ENCODE assay signal across 9 mouse cellular contexts in genomic region chr17:34959881-34960515, GRCm38 (mm10). TPM values are rescaled to one million over a fixed set of nuclear protein-coding genes. Genes with fewer than 3 reads are reported as not detected.
DNase-seq lines count a peak whose midpoint lies in the region; ATAC-seq and TF ChIP-seq lines count a peak whose summit lies in the region.
"Had no signal": no experiment of that assay in that cellular context is flagged by ENCODE, and none has a peak within 500 bp of the region (broad histone marks: within the 10 kb centered on the region; RNA-seq: fewer than 3 reads in every experiment).

No protein-coding gene starts in this region.

- intact Hi-C loops in left cerebral cortex, postnatal 36 days (cut with DNase I): no loop called here

- no peaks in the 10 kb centered on the region for H3K36me3 ChIP-seq in erythroblast, embryonic 14.5 days (ENCODE audit: control insufficient read depth)
- no peaks in the 10 kb centered on the region for H3K36me3 ChIP-seq in forebrain, embryonic 10.5 days (replicated peaks)
- no peaks in the 10 kb centered on the region for H3K36me3 ChIP-seq in liver, embryonic 14.5 days (replicated peaks; ENCODE audit: control insufficient read depth, insufficient read depth, low read depth)
- no peaks in the 10 kb centered on the region for H3K36me3 ChIP-seq in neural tube, embryonic 15.5 days

- peaks cover 12% of the 10 kb centered on the region for H3K4me1 ChIP-seq in erythroblast, embryonic 14.5 days (ENCODE audit: control insufficient read depth)
- H3K4me1 ChIP-seq in forebrain, embryonic 10.5 days: peaks cover 20% of the 10 kb centered on the region
- H3K4me1 ChIP-seq in liver, embryonic 14.5 days (replicated peaks; ENCODE audit: control insufficient read depth in 2 of 2, insufficient read depth in 2 of 2, low read length in 1 of 2): peaks cover 9 to 10% of the 10 kb centered on the region in 2 experiments
- peaks cover 11% of the 10 kb centered on the region for H3K4me1 ChIP-seq in neural tube, embryonic 15.5 days

- ATAC-seq in erythroblast, adult 5-6 weeks (replicated peaks; ENCODE audit: low FRiP score, poor library complexity, severe bottlenecking): no peak
- peak; percentile 45; the same call in 1 of the 2 replicates for ATAC-seq in liver, embryonic 14.5 days (ENCODE audit: insufficient read depth)
- no peak for ATAC-seq in neural tube, embryonic 15.5 days (ENCODE audit: low FRiP score)

- peak; percentile 40 for DNase-seq in forebrain, embryonic 10.5 days (ENCODE audit: extremely low spot score, low spot score)
- DNase-seq in induced T-regulatory cell, adult 2 months (ENCODE audit: low read depth): peak; percentile 65
- DNase-seq in liver, embryonic 14.5 days (ENCODE audit: low read depth in 3 of 3, low spot score in 3 of 3): no peak
- DNase-seq in left cerebral cortex, postnatal 36 days (ENCODE audit: low spot score in 2 of 2): no peak
- no peak for DNase-seq in cerebellum, adult 18-20 months

- peak overlapping the region; percentile 56 for H3K4me3 ChIP-seq in erythroblast, embryonic 14.5 days (replicated peaks)
- peak overlapping the region; percentile 62 for H3K4me3 ChIP-seq in forebrain, embryonic 10.5 days
- peak overlapping the region; percentile 25 to 51 for H3K4me3 ChIP-seq in liver, embryonic 14.5 days (ENCODE audit: insufficient read depth in 1 of 2, low read depth in 2 of 2, low read length in 2 of 2)
- H3K4me3 ChIP-seq in neural tube, embryonic 15.5 days (replicated peaks): peak overlapping the region; percentile 45

- H3K4me2 ChIP-seq in liver, embryonic 14.5 days (ENCODE audit: low read depth): peak overlapping the region; percentile 82
- peak overlapping the region; percentile 81 for H3K4me2 ChIP-seq in neural tube, embryonic 15.5 days

- no peak for TF ChIP-seq EP300 in liver, embryonic 14.5 days (IDR thresholded peaks at IDR 0.05; ENCODE audit: low read depth)

- H3K9ac ChIP-seq in liver, embryonic 14.5 days (replicated peaks): peak overlapping the region; percentile 52
- 0 out of 2 replicates have a peak overlapping the region, but pooled peaks have one; percentile 45 for H3K9ac ChIP-seq in neural tube, embryonic 15.5 days (replicated peaks)

- no peak for TF ChIP-seq CTCF in liver, embryonic 14.5 days (IDR thresholded peaks at IDR 0.05; ENCODE audit: low read depth)

- H3K27me3 ChIP-seq in erythroblast, embryonic 14.5 days (ENCODE audit: control insufficient read depth): peaks cover 84% of the 10 kb centered on the region
- peaks cover 67% of the 10 kb centered on the region for H3K27me3 ChIP-seq in forebrain, embryonic 10.5 days (ENCODE audit: poor library complexity, severe bottlenecking)
- peaks cover 17% of the 10 kb centered on the region for H3K27me3 ChIP-seq in liver, embryonic 14.5 days (ENCODE audit: control insufficient read depth, insufficient read depth, low read length)
- H3K27me3 ChIP-seq in neural tube, embryonic 15.5 days (replicated peaks): peaks cover 52% of the 10 kb centered on the region

- H3K9me3 ChIP-seq in erythroblast, embryonic 14.5 days (ENCODE audit: control insufficient read depth, low read length): peaks cover 2% of the 10 kb centered on the region; the same call in 1 of the 2 replicates
- no peaks in the 10 kb centered on the region for H3K9me3 ChIP-seq in forebrain, embryonic 10.5 days
- no peaks in the 10 kb centered on the region for H3K9me3 ChIP-seq in liver, embryonic 14.5 days (ENCODE audit: control insufficient read depth, low read length)
- H3K9me3 ChIP-seq in neural tube, embryonic 15.5 days (replicated peaks): no peaks in the 10 kb centered on the region

- 12% methylated on average over 12 of the region's 12 CpGs for WGBS in forebrain, embryonic 10.5 days
- 5% methylated on average over 12 of the region's 12 CpGs for WGBS in liver, embryonic 14.5 days (ENCODE audit: insufficient replicate concordance)
- 18% methylated on average over 12 of the region's 12 CpGs for WGBS in neural tube, embryonic 15.5 days

- peak overlapping the region; percentile 92 for H3K27ac ChIP-seq in forebrain, embryonic 10.5 days
- peak overlapping the region; percentile 2 for H3K27ac ChIP-seq in liver, embryonic 14.5 days
- peak overlapping the region; percentile 86 for H3K27ac ChIP-seq in neural tube, embryonic 15.5 days (replicated peaks)

RNA-seq across cellular contexts. Expression of gene Hspa1b, which starts 1.0 kb away (rescaled TPM):
- 408 and 454 TPM in 2 replicates for polyA plus RNA-seq in erythroblast, embryonic 14.5 days (2012)
- 4.0 and 7.3 TPM in 2 replicates for total RNA-seq in erythroblast, adult 5-6 weeks (2015; ENCODE audit: low replicate concordance)
- total RNA-seq in erythroblast, adult 5-6 weeks (2017; ENCODE audit: low replicate concordance): 4.3 and 7.9 TPM in 2 replicates
- polyA plus RNA-seq in forebrain, embryonic 10.5 days (2016; fragmentation: Nextera tagmentation; extraction: Ambion mirVana): 0.07 TPM in 1 of 2 replicates, not detected in the other
- polyA plus RNA-seq in liver, embryonic 14.5 days (2012; rRNA removed): 1.5 and 3.5 TPM in 2 replicates
- polyA plus RNA-seq in liver, embryonic 14.5 days (2014; fragmentation: Nextera tagmentation; extraction: Ambion mirVana): not detected in 2 replicates
- polyA plus RNA-seq in neural tube, embryonic 15.5 days (2015; fragmentation: Nextera tagmentation; extraction: Ambion mirVana): 0.54 and 0.84 TPM in 2 replicates
- total RNA-seq in left cerebral cortex, postnatal 36 days (2021): 10 to 100 TPM; 12.9 to 23.4 TPM

RNA-seq across cellular contexts. Expression of gene Gm20481, which starts 9.7 kb away (rescaled TPM):
- polyA plus RNA-seq in erythroblast, embryonic 14.5 days (2012): not detected in 2 replicates
- total RNA-seq in erythroblast, adult 5-6 weeks (2015; ENCODE audit: low replicate concordance): not detected in 2 replicates
- total RNA-seq in erythroblast, adult 5-6 weeks (2017; ENCODE audit: low replicate concordance): not detected in 2 replicates
- not detected in 2 replicates for polyA plus RNA-seq in forebrain, embryonic 10.5 days (2016; fragmentation: Nextera tagmentation; extraction: Ambion mirVana)
- not detected in 2 replicates for polyA plus RNA-seq in liver, embryonic 14.5 days (2012; rRNA removed)
- not detected in 2 replicates for polyA plus RNA-seq in liver, embryonic 14.5 days (2014; fragmentation: Nextera tagmentation; extraction: Ambion mirVana)
- not detected in 2 replicates for polyA plus RNA-seq in neural tube, embryonic 15.5 days (2015; fragmentation: Nextera tagmentation; extraction: Ambion mirVana)
- total RNA-seq in left cerebral cortex, postnatal 36 days (2021): not detected
- polyA plus RNA-seq: large intestine, adult 2 months had no signal

RNA-seq across cellular contexts. Expression of gene Hspa1a, which starts 12.0 kb away (rescaled TPM):
- polyA plus RNA-seq in erythroblast, embryonic 14.5 days (2012): 195 and 214 TPM in 2 replicates
- total RNA-seq in erythroblast, adult 5-6 weeks (2015; ENCODE audit: low replicate concordance): 1.5 and 2.9 TPM in 2 replicates
- total RNA-seq in erythroblast, adult 5-6 weeks (2017; ENCODE audit: low replicate concordance): 5.0 and 5.4 TPM in 2 replicates
- polyA plus RNA-seq in forebrain, embryonic 10.5 days (2016; fragmentation: Nextera tagmentation; extraction: Ambion mirVana): 0.94 and 2.1 TPM in 2 replicates
- 0.90 and 2.5 TPM in 2 replicates for polyA plus RNA-seq in liver, embryonic 14.5 days (2012; rRNA removed)
- 0.38 and 0.41 TPM in 2 replicates for polyA plus RNA-seq in liver, embryonic 14.5 days (2014; fragmentation: Nextera tagmentation; extraction: Ambion mirVana)
- polyA plus RNA-seq in neural tube, embryonic 15.5 days (2015; fragmentation: Nextera tagmentation; extraction: Ambion mirVana): 12.8 and 13.2 TPM in 2 replicates
- total RNA-seq in left cerebral cortex, postnatal 36 days (2021): 10 to 100 TPM; 11.9 to 13.7 TPM

RNA-seq across cellular contexts. Expression of gene Hspa1l, which starts 12.5 kb away (rescaled TPM):
- polyA plus RNA-seq in erythroblast, embryonic 14.5 days (2012): 0.04 TPM in 1 of 2 replicates, not detected in the other
- not detected in 2 replicates for total RNA-seq in erythroblast, adult 5-6 weeks (2015; ENCODE audit: low replicate concordance)
- not detected in 2 replicates for total RNA-seq in erythroblast, adult 5-6 weeks (2017; ENCODE audit: low replicate concordance)
- polyA plus RNA-seq in forebrain, embryonic 10.5 days (2016; fragmentation: Nextera tagmentation; extraction: Ambion mirVana): 1.1 TPM in 2 replicates
- polyA plus RNA-seq in liver, embryonic 14.5 days (2012; rRNA removed): 0.02 TPM in 1 of 2 replicates, not detected in the other
- polyA plus RNA-seq in liver, embryonic 14.5 days (2014; fragmentation: Nextera tagmentation; extraction: Ambion mirVana): 0.19 and 0.25 TPM in 2 replicates
- 1.4 and 1.5 TPM in 2 replicates for polyA plus RNA-seq in neural tube, embryonic 15.5 days (2015; fragmentation: Nextera tagmentation; extraction: Ambion mirVana)
- under 1 TPM in 1 of 2 experiments, not detected in 1; 0.32 TPM for total RNA-seq in left cerebral cortex, postnatal 36 days (2021)

RNA-seq across cellular contexts. Expression of gene Lsm2, which starts 21.7 kb away (rescaled TPM):
- 15.9 and 21.4 TPM in 2 replicates for polyA plus RNA-seq in erythroblast, embryonic 14.5 days (2012)
- total RNA-seq in erythroblast, adult 5-6 weeks (2015; ENCODE audit: low replicate concordance): 46.8 and 50.3 TPM in 2 replicates
- 11.2 and 16.7 TPM in 2 replicates for total RNA-seq in erythroblast, adult 5-6 weeks (2017; ENCODE audit: low replicate concordance)
- 363 and 375 TPM in 2 replicates for polyA plus RNA-seq in forebrain, embryonic 10.5 days (2016; fragmentation: Nextera tagmentation; extraction: Ambion mirVana)
- polyA plus RNA-seq in liver, embryonic 14.5 days (2012; rRNA removed): 81.5 and 121 TPM in 2 replicates
- polyA plus RNA-seq in liver, embryonic 14.5 days (2014; fragmentation: Nextera tagmentation; extraction: Ambion mirVana): 122 and 132 TPM in 2 replicates
- 97.9 and 120 TPM in 2 replicates for polyA plus RNA-seq in neural tube, embryonic 15.5 days (2015; fragmentation: Nextera tagmentation; extraction: Ambion mirVana)
- 10 to 100 TPM; 19.4 to 19.8 TPM for total RNA-seq in left cerebral cortex, postnatal 36 days (2021)

Comparison
In these comparisons a context has a peak if more than half of its experiments do, and no peak if none do; other contexts are left out.
1. DNase-seq: peak in forebrain, embryonic 10.5 days (single experiment) and induced T-regulatory cell, adult 2 months (single experiment); none in liver, embryonic 14.5 days (0 of 3), left cerebral cortex, postnatal 36 days (0 of 2) and cerebellum, adult 18-20 months (0 of 2).
2. H3K27ac ChIP-seq: peak in every context shown above with its lines; median percentile 92 in forebrain, embryonic 10.5 days; 86 in neural tube, embryonic 15.5 days; 2 in liver, embryonic 14.5 days.
3. RNA of gene Hspa1b, which starts 1.0 kb away (polyA plus RNA-seq): 408 to 454 TPM in erythroblast, embryonic 14.5 days; 1.5 to 3.5 TPM in liver, embryonic 14.5 days, 0.54 to 0.84 TPM in neural tube, embryonic 15.5 days and 0.07 TPM in forebrain, embryonic 10.5 days; every median in the first group is over 10 times any median in the second.
4. RNA of gene Hspa1a, which starts 12.0 kb away (polyA plus RNA-seq): 195 to 214 TPM in erythroblast, embryonic 14.5 days; 12.8 to 13.2 TPM in neural tube, embryonic 15.5 days, 0.94 to 2.1 TPM in forebrain, embryonic 10.5 days and 0.38 to 2.5 TPM in liver, embryonic 14.5 days; every median in the first group is over 10 times any median in the second.
5. Peak in every context shown above with its lines, with median percentiles within 50 percentile points of each other: H3K4me3 ChIP-seq.